Mouse (Mus musculus) limb, embryonic 13.5 days (tissue): Measurements from ENCODE around the gene Phf1. TPM values are rescaled to one million over a fixed set of nuclear protein-coding genes. Genes with fewer than 3 reads are reported as not detected.

Experiments used
- ATAC-seq: fragments of 200-750 bp; cut with Nextera tagmentation; 2 replicates; pipeline ENCODE4 v1.8.0; 2017; ENCODE audit warnings: low read depth, moderate number of reproducible peaks, moderate TSS enrichment; ENCODE audit not compliant: low FRiP score
- H3K27ac ChIP-seq: fragments of 300-500 bp; sonication (generic); 2 replicates; pipeline ENCODE4 v1.5.1; 2015; ENCODE audit warnings: inconsistent platforms, mild to moderate bottlenecking, moderate library complexity
- H3K27me3 ChIP-seq: fragments of 300-500 bp; sonication (generic); 2 replicates; pipeline ENCODE4 v1.6.1; 2015; ENCODE audit warnings: mild to moderate bottlenecking, inconsistent platforms
- H3K36me3 ChIP-seq: fragments of 300-500 bp; sonication (generic); 2 replicates; pipeline ENCODE4 v1.6.1; 2015; ENCODE audit warnings: inconsistent platforms, mild to moderate bottlenecking, moderate library complexity
- H3K4me1 ChIP-seq: fragments of 300-500 bp; sonication (generic); 2 replicates; pipeline ENCODE4 v1.6.1; 2015; ENCODE audit warnings: inconsistent platforms
- H3K4me2 ChIP-seq: fragments of 300-500 bp; sonication (generic); replicated peaks from 2 replicates; pipeline ENCODE4 v1.6.1; 2015; ENCODE audit warnings: inconsistent platforms, mild to moderate bottlenecking, moderate library complexity
- H3K4me3 ChIP-seq: fragments of 300-500 bp; sonication (generic); 2 replicates; pipeline ENCODE4 v1.5.1; 2015; ENCODE audit warnings: moderate library complexity, mild to moderate bottlenecking, inconsistent platforms
- H3K9ac ChIP-seq: fragments of 300-500 bp; sonication (generic); 2 replicates; pipeline ENCODE4 v1.6.1; 2015; ENCODE audit warnings: mild to moderate bottlenecking, inconsistent platforms
- H3K9me3 ChIP-seq: fragments of 300-500 bp; sonication (generic); 2 replicates; pipeline ENCODE4 v1.6.1; 2016; ENCODE audit warnings: inconsistent platforms
- WGBS: fragments of 180-500 bp; shearing (Covaris S2); methylation state at CpG from one replicate; pipeline ENCODE4 v1.1.7; 2015; 5-methylcytosine and 5-hydroxymethylcytosine counted together
- polyA plus RNA-seq: library from polyadenylated mRNA; unstranded; fragments of >200 nt; fragmentation: Nextera tagmentation; extraction: Ambion mirVana; gene quantifications from 2 replicates; pipeline ENCODE4 v1.2.1, GENCODE M21; 2015

Gene Phf1
- polyA plus RNA-seq, 1 experiment from 2014 or later = 15.6 TPM

GRCm38 (mm10) chr17:26936453-26936852 lies 3.6 kb downstream of the Phf1 start:
- peaks cover 35% of the 10 kb centered on the region for H3K36me3 ChIP-seq
- H3K4me2 ChIP-seq = no peak overlapping the region
- H3K4me1 ChIP-seq = peaks cover 47% of the 10 kb centered on the region
- no peak overlapping the region for H3K4me3 ChIP-seq
- H3K27ac ChIP-seq = no peak overlapping the region
- H3K27me3 ChIP-seq = no peaks in the 10 kb centered on the region
- 83% methylated on average over 12 of the region's 12 CpGs for WGBS
- H3K9me3 ChIP-seq = no peaks in the 10 kb centered on the region
- 0 out of 2 replicates have a peak overlapping the region, but pooled peaks have one; percentile 13 for H3K9ac ChIP-seq
- no peak for ATAC-seq

- Histone ChIP-seq H3K27ac (no peak overlapping the region), H3K36me3 (peaks cover 35% of the 10 kb centered on the region), H3K4me2 (peak overlapping the region; percentile 99; the same call in 1 of the 2 replicates), H3K4me3 (no peak overlapping the region), H3K9me3 (no peaks in the 10 kb centered on the region), H3K9ac (no peak overlapping the region), H3K27me3 (no peaks in the 10 kb centered on the region), H3K4me1 (peaks cover 49% of the 10 kb centered on the region)
- ATAC-seq = no peak
- WGBS = 80% methylated on average over 15 of the region's 15 CpGs
Measured at GRCm38 (mm10) chr17:26936921-26937695, 4.3 kb downstream of the Phf1 start.

- Histone ChIP-seq H3K4me3 (peak overlapping the region; percentile 67), H3K9me3 (no peaks in the 10 kb centered on the region), H3K9ac (peak overlapping the region; percentile 87), H3K27me3 (no peaks in the 10 kb centered on the region), H3K4me2 (peak overlapping the region; percentile 99), H3K4me1 (peaks cover 54% of the 10 kb centered on the region), H3K27ac (peak overlapping the region; percentile 88; the same call in 1 of the 2 replicates), H3K36me3 (peaks cover 35% of the 10 kb centered on the region)
- 54% methylated on average over 16 of the region's 16 CpGs for WGBS
- no peak for ATAC-seq
Measured at GRCm38 (mm10) chr17:26937883-26938695, 5.2 kb downstream of the Phf1 start.

- peak overlapping the region; percentile 87 for H3K9ac ChIP-seq
- ATAC-seq = no peak
- H3K9me3 ChIP-seq = no peaks in the 10 kb centered on the region
- peak overlapping the region; percentile 99 for H3K4me2 ChIP-seq
- peaks cover 35% of the 10 kb centered on the region for H3K36me3 ChIP-seq
- H3K27ac ChIP-seq = peak overlapping the region; percentile 88
- H3K27me3 ChIP-seq = no peaks in the 10 kb centered on the region
- under 1% methylated on average over 22 of the region's 22 CpGs for WGBS
- H3K4me1 ChIP-seq = peaks cover 49% of the 10 kb centered on the region
- peak overlapping the region; percentile 67 for H3K4me3 ChIP-seq
Measured at GRCm38 (mm10) chr17:26938731-26939130, 5.9 kb downstream of the Phf1 start.

GRCm38 (mm10) chr17:26939178-26939972 lies 6.5 kb downstream of the Phf1 start, which contains the start of gene Cuta:
Gene Cuta, minus strand, starts transcription at chr17:26939569.
- Histone ChIP-seq H3K36me3 (peaks cover 31% of the 10 kb centered on the region), H3K9me3 (no peaks in the 10 kb centered on the region), H3K4me3 (peak within 1 kb of the TSS; percentile 67), H3K27ac (peak within 1 kb of the TSS; percentile 95), H3K4me2 (peak within 1 kb of the TSS; percentile 99), H3K27me3 (no peaks in the 10 kb centered on the region), H3K4me1 (peaks cover 43% of the 10 kb centered on the region), H3K9ac (peak within 1 kb of the TSS; percentile 87)
- under 1% methylated on average over 69 of the region's 70 CpGs for WGBS
- peak; percentile 96 for ATAC-seq

- Histone ChIP-seq H3K9me3 (no peaks in the 10 kb centered on the region), H3K27me3 (no peaks in the 10 kb centered on the region), H3K36me3 (peaks cover 26% of the 10 kb centered on the region), H3K9ac (peak overlapping the region; percentile 82), H3K27ac (peak overlapping the region; percentile 95), H3K4me2 (peak overlapping the region; percentile 99), H3K4me1 (peaks cover 39% of the 10 kb centered on the region), H3K4me3 (peak overlapping the region; percentile 67)
- ATAC-seq = no peak
- 0% methylated on average over 3 of the region's 3 CpGs for WGBS
Measured at GRCm38 (mm10) chr17:26939973-26940300, 7.1 kb downstream of the Phf1 start.

- H3K4me2 ChIP-seq = peak within 1 kb of the TSS; percentile 99
- peak within 1 kb of the TSS; percentile 82 for H3K9ac ChIP-seq
- peaks cover 48% of the 10 kb centered on the region for H3K4me1 ChIP-seq
- 1% methylated on average over 21 of the region's 24 CpGs for WGBS
- H3K27ac ChIP-seq = peak within 1 kb of the TSS; percentile 95
- ATAC-seq = no peak
- H3K9me3 ChIP-seq = no peaks in the 10 kb centered on the region
- H3K36me3 ChIP-seq = peaks cover 13% of the 10 kb centered on the region
- no peaks in the 10 kb centered on the region for H3K27me3 ChIP-seq
- peak within 1 kb of the TSS; percentile 67 for H3K4me3 ChIP-seq
Measured at GRCm38 (mm10) chr17:26941031-26941789, 8.4 kb downstream of the Phf1 start, which contains the start of gene Syngap1. Gene Syngap1, plus strand, starts transcription at chr17:26941253.

GRCm38 (mm10) chr17:26941841-26942570 lies 9.2 kb downstream of the Phf1 start:
- no peak for ATAC-seq
- WGBS = 8% methylated on average over 4 of the region's 4 CpGs
- Histone ChIP-seq H3K4me3 (peak overlapping the region; percentile 49), H3K9ac (peak overlapping the region; percentile 72), H3K27ac (peak overlapping the region; percentile 70; the same call in 1 of the 2 replicates), H3K9me3 (no peaks in the 10 kb centered on the region), H3K4me1 (peaks cover 56% of the 10 kb centered on the region), H3K27me3 (no peaks in the 10 kb centered on the region), H3K36me3 (peaks cover 5% of the 10 kb centered on the region), H3K4me2 (peak overlapping the region; percentile 99)

- 23% methylated on average over 13 of the region's 13 CpGs for WGBS
- Histone ChIP-seq H3K36me3 (no peaks in the 10 kb centered on the region), H3K9me3 (no peaks in the 10 kb centered on the region), H3K4me3 (peak overlapping the region; percentile 50), H3K4me1 (peaks cover 58% of the 10 kb centered on the region), H3K27ac (peak overlapping the region; percentile 72), H3K9ac (peak overlapping the region; percentile 75), H3K27me3 (no peaks in the 10 kb centered on the region), H3K4me2 (peak overlapping the region; percentile 85)
- ATAC-seq = no peak
Measured at GRCm38 (mm10) chr17:26945824-26946495, 13.1 kb downstream of the Phf1 start.

GRCm38 (mm10) chr17:26946567-26946966 lies 13.7 kb downstream of the Phf1 start:
- Histone ChIP-seq H3K4me3 (peak overlapping the region; percentile 50), H3K9me3 (no peaks in the 10 kb centered on the region), H3K4me2 (peak overlapping the region; percentile 85), H3K9ac (peak overlapping the region; percentile 75), H3K36me3 (no peaks in the 10 kb centered on the region), H3K27ac (peak overlapping the region; percentile 72), H3K4me1 (peaks cover 64% of the 10 kb centered on the region), H3K27me3 (no peaks in the 10 kb centered on the region)
- WGBS = under 1% methylated on average over 37 of the region's 37 CpGs
- ATAC-seq = peak; percentile 16; the same call in 1 of the 2 replicates
